Mouse (Mus musculus) left cerebral cortex, adult 18-20 months (tissue): ENCODE data around the gene Ccna1. TPM values are rescaled to one million over a fixed set of nuclear protein-coding genes. Genes with fewer than 3 reads are reported as not detected.
A peak's percentile ranks its signal among the peaks of the same experiment; 100 is the strongest.

Source experiments
- DNase-seq, 2 experiments: peaks; one replicate each; pipeline ENCODE4 v3.0.0; 2021 to 2022; ENCODE audit warnings: low spot score in 2 of 2, mixed read lengths in 1 of 2
- total RNA-seq, 2 experiments: library from RNA; stranded (reverse); gene quantifications; 2 replicates each; pipeline ENCODE4 v1.2.3; 2021

Ccna1 gene
- total RNA-seq, 2 experiments from 2014 or later = 1.7 to 2.2 TPM

GRCm38 (mm10) chr3:55066666-55067023 lies 11.3 kb upstream of the Ccna1 start:
- no peak for DNase-seq

DNA sequence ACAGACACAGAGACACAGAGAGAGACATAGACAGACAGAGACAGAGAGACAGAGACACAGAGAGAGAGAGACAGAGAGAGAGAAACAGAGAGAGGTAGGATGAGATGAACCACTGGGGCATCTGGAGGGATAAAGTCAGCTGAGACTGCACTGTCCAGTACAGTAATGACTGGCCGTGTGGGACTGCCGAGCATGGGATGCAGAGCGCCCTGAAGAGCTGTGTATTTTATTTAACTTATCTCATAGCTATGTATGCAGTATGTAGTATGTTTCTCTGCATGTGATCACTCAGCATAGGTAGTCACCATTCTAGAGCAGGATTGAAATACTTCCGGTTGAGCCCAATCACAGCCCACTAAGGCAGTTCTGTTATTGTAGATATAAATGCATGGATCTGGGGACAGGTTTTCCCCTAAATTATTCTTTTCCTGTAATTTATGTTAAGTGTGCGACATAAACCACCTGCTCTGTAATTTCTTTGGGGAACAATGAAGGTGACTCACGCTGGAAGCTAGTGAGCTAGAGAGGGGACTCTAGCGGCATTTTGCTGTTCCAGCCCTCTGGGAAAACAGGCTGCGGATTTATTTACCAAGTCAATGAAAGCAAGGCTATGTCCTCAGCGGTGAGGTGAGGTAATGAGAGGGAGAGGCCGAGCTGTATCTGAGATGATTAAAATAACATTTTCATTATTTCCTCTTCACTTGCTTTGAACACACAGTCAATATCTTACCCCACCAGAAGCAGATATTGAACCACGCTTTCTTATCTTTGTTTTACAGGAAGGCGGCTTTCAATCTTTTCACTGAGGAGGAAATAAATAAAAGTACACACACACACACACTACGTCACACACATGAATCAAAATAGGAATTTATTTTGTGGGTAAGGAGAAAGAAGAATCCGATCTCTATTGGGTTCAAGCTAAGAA lies 10.7 kb upstream of the Ccna1 start:
- DNase-seq = no peak

DNA sequence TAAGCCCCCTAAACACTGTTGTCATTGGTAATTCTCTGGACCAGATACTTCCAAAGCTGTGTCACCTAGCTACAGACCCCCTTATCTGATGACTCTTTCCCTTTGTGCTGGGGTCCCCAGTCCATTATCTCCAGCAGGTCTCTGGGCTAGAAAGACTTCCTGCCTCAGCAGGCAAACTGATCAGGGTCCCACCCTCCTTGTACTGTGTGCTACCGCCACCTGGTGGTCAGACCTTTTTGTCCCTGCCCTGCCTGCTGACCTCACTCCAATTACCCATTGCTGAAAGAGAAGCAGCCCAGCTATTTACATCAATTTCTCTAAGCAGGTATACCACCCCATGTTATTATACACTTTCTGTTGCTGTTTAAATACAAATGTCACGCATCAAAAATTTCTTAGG lies 9.1 kb upstream of the Ccna1 start:
- DNase-seq = peak; percentile 78 to 83

GRCm38 (mm10) chr3:55062653-55063052 lies 7.4 kb upstream of the Ccna1 start:
- no peak for DNase-seq

DNA sequence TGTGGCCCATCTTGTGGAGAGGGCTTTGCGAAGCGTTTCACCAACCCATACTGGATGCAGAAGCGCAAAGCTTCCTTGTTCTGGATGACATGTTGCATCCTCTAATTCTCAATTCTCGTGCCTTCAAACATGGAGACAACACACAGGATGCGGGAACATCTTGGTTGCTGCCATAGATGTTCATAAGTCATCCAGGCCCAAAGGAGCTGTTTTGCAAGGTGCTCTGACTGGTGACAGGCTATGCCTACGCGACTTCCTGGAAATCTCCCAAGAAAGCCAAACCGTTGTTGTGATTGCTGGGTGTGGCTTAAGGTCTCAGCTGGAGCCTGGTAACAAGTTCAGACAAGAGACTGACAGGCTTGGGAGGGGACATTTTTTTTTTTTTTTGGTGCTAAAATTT lies 1.1 kb upstream of the Ccna1 start:
- no peak for DNase-seq

- no peak for DNase-seq
These were observed 433 bp upstream of the Ccna1 start for GRCm38 (mm10) chr3:55055747-55056120.

GRCm38 (mm10) chr3:55054231-55054630 lies 1.1 kb downstream of the Ccna1 start:
- no peak for DNase-seq

GRCm38 (mm10) chr3:55044601-55045370 lies 10.5 kb downstream of the Ccna1 start:
- DNase-seq = peak; percentile 25 to 42

- no peak for DNase-seq
These were observed 17.7 kb downstream of the Ccna1 start for GRCm38 (mm10) chr3:55037608-55038007.

- no peak for DNase-seq
These were observed 27.9 kb downstream of the Ccna1 start for GRCm38 (mm10) chr3:55027271-55027840.

- no peak for DNase-seq
These were observed 29.8 kb downstream of the Ccna1 start for GRCm38 (mm10) chr3:55025502-55025901.

DNA sequence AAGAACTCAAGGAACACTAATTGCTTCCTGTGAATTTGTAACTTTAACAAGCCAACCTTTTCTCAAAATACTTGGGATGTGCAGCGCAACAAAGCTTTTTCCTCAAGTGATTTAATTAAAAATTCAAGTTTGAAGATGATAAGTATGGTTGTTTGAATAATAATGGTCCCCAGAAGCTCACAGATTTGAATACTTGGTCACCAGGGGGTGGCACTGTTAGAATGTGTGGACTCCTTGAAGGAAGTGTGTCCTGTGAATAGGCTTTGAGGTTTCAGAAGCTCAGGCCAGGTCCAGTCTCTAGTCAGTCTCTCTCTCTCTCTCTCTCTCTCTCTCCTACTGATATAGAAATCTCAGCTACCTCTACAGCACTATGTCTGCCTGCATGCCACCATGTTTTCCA lies 32.0 kb downstream of the Ccna1 start:
- no peak for DNase-seq

- no peak for DNase-seq
These were observed 33.1 kb downstream of the Ccna1 start for GRCm38 (mm10) chr3:55022247-55022646.

- DNase-seq = peak in 1 of 2 experiments; percentile 24
These were observed 42.8 kb downstream of the Ccna1 start for GRCm38 (mm10) chr3:55012536-55012935.

DNA sequence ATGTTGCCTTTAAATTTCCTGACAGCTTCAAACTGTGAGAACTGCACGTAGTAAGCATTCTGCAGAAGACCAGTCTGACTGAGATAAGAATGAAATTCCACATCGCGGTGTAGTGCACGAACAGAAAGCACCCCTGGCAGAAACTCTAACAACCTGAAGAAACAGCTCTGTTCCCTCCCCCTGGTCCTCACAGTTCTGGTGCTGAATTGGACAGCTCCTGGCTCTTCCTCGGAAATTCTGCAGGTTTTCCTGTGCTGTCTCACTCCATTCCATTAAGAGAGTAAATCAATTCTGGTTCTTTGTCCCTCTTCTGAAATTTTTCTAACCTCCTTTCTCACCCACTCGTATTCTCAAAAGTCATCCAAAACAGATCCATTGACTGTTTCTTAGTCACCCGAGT lies 43.6 kb downstream of the Ccna1 start:
- no peak for DNase-seq

DNA sequence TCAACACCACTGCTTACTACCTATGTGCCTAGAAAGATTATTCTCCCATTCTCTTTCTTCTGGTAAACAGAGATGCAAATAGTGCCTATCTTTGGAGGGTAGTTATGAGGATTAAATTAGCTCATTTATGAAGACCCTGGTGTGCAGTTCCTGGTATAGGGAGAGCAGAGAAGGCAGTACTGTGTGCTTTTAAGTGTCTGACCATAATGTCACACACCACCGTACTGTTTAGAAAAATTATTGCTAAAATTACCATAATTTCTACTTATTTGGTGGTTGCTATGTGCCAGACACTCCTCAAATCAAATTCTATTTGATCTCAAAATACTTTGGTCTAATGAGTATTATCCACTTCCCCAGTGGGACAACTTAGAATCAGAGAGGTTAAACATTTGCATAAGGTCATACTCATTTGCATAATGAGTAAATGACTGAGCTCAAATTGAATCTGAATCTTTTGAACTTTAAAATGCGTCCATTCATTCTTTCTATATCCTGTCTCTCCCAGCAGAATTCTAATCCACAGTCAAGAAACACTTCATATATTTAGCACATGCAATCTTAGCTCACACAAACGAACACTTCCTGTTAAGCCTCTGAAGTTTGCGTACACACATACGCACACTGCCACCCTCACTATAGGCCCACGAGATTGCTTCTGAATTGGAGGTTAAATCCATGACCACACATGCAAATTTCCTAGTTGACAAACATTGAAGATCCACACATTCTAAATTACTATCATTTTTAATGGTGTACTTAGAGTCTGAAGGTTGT lies 46.1 kb downstream of the Ccna1 start:
- no peak for DNase-seq

- DNase-seq = no peak
These were observed 51.3 kb downstream of the Ccna1 start for GRCm38 (mm10) chr3:55004036-55004435.

DNA sequence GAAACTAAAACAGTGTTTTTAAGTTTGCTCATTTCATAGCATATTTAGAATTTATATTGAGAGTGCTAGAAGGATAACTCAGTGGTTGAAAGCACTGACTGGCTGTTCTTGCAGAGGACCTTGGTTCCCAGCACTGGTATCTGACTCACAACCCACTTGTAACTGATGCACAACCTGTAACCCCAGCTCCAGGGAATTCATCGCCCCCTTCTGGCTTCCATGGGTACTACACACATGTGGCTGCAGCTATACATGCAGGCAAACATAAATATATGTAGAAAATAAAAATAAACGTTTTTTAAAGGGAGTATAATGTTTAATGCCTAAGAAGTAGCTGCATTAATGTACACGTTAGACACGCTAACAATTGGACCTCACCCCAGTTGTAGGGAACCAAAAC lies 53.6 kb downstream of the Ccna1 start:
- DNase-seq = no peak
